Mouse (Mus musculus) myocyte (in vitro differentiated cells): ENCODE results near the gene Gpc5.

Experiments used
- E2F4 ChIP-seq: IDR thresholded peaks from one replicate; pipeline ENCODE4 v1.6.1; 2011; ENCODE audit warnings: mild to moderate bottlenecking, control low read depth, moderate library complexity; ENCODE audit not compliant: insufficient read depth
- MYOD1 ChIP-seq, 3 experiments: IDR thresholded peaks; one replicate each; pipeline ENCODE4 v1.6.1; 2011; ENCODE audit warnings: control low read depth in 2 of 3, low read depth in 2 of 3, mild to moderate bottlenecking in 2 of 3, moderate library complexity in 1 of 3; ENCODE audit not compliant: insufficient read length in 2 of 3, control insufficient read depth in 1 of 3
- POLR2A ChIP-seq: IDR thresholded peaks from one replicate; pipeline ENCODE4 v1.6.1; 2011; ENCODE audit warnings: low read depth, mild to moderate bottlenecking, control low read depth, moderate library complexity; ENCODE audit not compliant: insufficient read length
- SRF ChIP-seq: IDR thresholded peaks from one replicate; pipeline ENCODE4 v1.6.1; 2011; ENCODE audit warnings: low read depth; ENCODE audit not compliant: control insufficient read depth, insufficient read length
- TCF12 ChIP-seq: IDR thresholded peaks from one replicate; pipeline ENCODE4 v1.6.1; 2011; ENCODE audit warnings: mild to moderate bottlenecking, control low read depth; ENCODE audit not compliant: poor library complexity, insufficient read depth, severe bottlenecking

DNA sequence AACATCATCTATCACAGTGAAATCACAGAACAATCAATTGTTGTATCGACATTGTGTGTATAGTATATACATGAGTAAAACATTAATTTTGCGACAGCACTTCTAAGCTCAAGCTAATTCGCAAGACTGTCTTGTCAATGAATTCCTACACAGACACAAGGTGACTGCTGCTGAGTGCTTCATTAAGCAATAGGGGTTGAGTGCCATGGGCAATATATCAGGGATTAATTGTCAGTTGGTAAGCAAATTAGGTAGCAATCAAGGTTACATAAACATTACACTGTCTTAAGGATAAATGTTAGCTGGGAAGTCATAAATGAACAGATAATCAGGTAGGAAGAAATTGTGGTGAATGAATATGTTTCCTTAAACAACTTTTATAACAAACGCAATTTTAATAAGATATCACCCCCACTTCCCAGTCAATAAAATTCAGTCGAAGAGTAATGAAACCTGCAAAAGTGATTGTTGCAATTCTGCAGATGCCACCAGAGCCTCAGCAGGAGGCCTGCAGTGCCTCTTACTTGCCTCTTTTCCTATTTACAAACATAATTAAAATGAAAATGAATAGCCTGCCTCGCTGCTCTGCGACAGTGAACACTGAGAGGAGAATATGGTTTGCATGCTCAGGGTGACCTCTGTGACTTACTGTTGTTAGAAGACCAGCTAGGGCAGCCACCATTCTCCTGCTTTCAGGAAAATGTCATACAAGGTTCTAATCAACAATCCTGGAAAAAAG lies 539.3 kb downstream of the Gpc5 start:
- TF ChIP-seq POLR2A (no peak), SRF (no peak), MYOD1 (IDR thresholded peaks at IDR 0.05; ENCODE audit: control insufficient read depth in 1 of 3, insufficient read length in 2 of 3, low read depth in 2 of 3) (no peak), TCF12 (no peak), E2F4 (no peak)
